Mouse (Mus musculus) lung, embryonic 14.5 days (tissue): Measurements from ENCODE around the gene H2-Eb1. TPM values are rescaled to one million over a fixed set of nuclear protein-coding genes. Genes with fewer than 3 reads are reported as not detected.
A peak's percentile ranks its signal among the peaks of the same experiment; 100 is the strongest.

Source experiments
- ATAC-seq: fragments of 200-750 bp; cut with Nextera tagmentation; 2 replicates; pipeline ENCODE4 v1.8.0; 2017; ENCODE audit warnings: mild to moderate bottlenecking, moderate TSS enrichment, moderate library complexity; ENCODE audit not compliant: insufficient read depth
- DNase-seq: peaks from one replicate; pipeline ENCODE4 v3.0.0-alpha.2; 2015
- H3K27ac ChIP-seq: fragments of 300-500 bp; sonication (generic); 2 replicates; pipeline ENCODE4 v1.5.1; 2014; ENCODE audit warnings: low read depth, mild to moderate bottlenecking, moderate library complexity
- H3K27me3 ChIP-seq: fragments of 300-500 bp; sonication (generic); 2 replicates; pipeline ENCODE4 v1.6.1; 2014; ENCODE audit warnings: low read length, control low read depth; ENCODE audit not compliant: insufficient read depth
- H3K36me3 ChIP-seq: fragments of 300-500 bp; sonication (generic); 2 replicates; pipeline ENCODE4 v1.6.1; 2014; ENCODE audit warnings: control low read depth; ENCODE audit not compliant: insufficient read depth
- H3K4me1 ChIP-seq: fragments of 300-500 bp; sonication (generic); 2 replicates; pipeline ENCODE4 v1.6.1; 2014; ENCODE audit warnings: antibody characterized with exemption, control low read depth; ENCODE audit not compliant: insufficient read depth
- H3K4me2 ChIP-seq: fragments of 300-500 bp; sonication (generic); 2 replicates; pipeline ENCODE4 v1.6.1; 2014; ENCODE audit warnings: mild to moderate bottlenecking
- H3K4me3 ChIP-seq: fragments of 300-500 bp; sonication (generic); 2 replicates; pipeline ENCODE4 v1.5.1; 2014; ENCODE audit warnings: low read depth, low read length
- H3K9ac ChIP-seq: fragments of 300-500 bp; sonication (generic); 2 replicates; pipeline ENCODE4 v1.6.1; 2014
- H3K9me3 ChIP-seq: fragments of 300-500 bp; sonication (generic); 2 replicates; pipeline ENCODE4 v1.6.1; 2016; ENCODE audit warnings: low read depth, low read length, control low read depth
- CTCF ChIP-seq: IDR thresholded peaks from 2 replicates; pipeline ENCODE4 v1.5.1; 2016; ENCODE audit warnings: antibody characterized with exemption, low read depth
- WGBS: fragments of 180-500 bp; shearing (Covaris S2); extraction: QIAGEN DNeasy Blood & Tissue Kit; methylation state at CpG from one replicate; pipeline ENCODE4 v1.1.7; 2014; 5-methylcytosine and 5-hydroxymethylcytosine counted together
- polyA plus RNA-seq: library from polyadenylated mRNA; unstranded; fragments of >200 nt; fragmentation: Nextera tagmentation; extraction: Ambion mirVana; gene quantifications from 2 replicates; pipeline ENCODE4 v1.2.1, GENCODE M21; 2014

The H2-Eb1 gene
- polyA plus RNA-seq, 1 experiment from 2014 or later = 2.3 TPM

DNA sequence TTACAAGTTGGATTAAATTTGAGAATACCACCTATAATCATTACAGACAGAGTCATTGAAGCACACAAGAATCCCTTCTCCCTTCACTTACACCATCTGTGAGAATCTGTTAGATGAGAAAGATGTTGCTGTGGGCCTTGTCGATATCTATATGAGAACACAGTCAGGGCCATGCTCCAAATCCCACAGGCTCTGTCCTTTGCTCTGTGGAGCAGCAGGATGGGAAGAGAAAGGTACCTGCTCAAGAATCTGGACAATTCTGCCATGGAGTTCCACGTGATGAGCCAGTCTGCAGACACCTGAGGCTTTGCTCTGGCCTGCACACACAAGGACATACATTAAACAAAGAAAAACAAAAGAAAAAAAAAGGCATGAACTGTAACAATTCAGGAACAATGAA is 11.0 kb downstream of the H2-Eb1 start:
- Histone ChIP-seq H3K4me2 (no peak overlapping the region), H3K27me3 (no peaks in the 10 kb centered on the region), H3K27ac (no peak overlapping the region), H3K4me1 (no peaks in the 10 kb centered on the region), H3K4me3 (no peak overlapping the region), H3K36me3 (no peaks in the 10 kb centered on the region), H3K9ac (no peak overlapping the region), H3K9me3 (no peaks in the 10 kb centered on the region)
- 69% methylated on average over 2 of the region's 2 CpGs for WGBS
- no peak for TF ChIP-seq CTCF
- no peak for DNase-seq
- no peak for ATAC-seq

DNA sequence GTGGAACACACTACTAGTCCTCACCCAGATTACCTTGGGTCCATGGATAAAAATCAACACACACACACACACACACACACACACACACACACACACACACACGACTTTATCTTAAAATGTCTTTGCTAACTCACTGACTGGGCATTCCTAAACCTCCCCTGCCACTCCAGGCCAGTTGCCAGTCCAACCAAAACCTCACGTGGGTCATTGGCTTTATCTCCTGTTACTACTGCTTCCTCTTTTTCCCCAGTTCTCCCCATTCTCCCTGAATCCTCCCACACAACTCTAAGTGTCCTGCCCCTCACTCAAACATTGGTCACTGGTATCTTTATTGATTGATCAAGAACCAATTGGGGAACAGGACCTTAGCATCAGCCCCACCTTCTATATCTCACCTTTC is 11.6 kb downstream of the H2-Eb1 start:
- H3K27me3 ChIP-seq = no peaks in the 10 kb centered on the region
- H3K9me3 ChIP-seq = no peaks in the 10 kb centered on the region
- H3K4me3 ChIP-seq = no peak overlapping the region
- no peak overlapping the region for H3K4me2 ChIP-seq
- no peaks in the 10 kb centered on the region for H3K4me1 ChIP-seq
- WGBS = 38% methylated on average over 2 of the region's 2 CpGs
- DNase-seq (no peak), ATAC-seq (no peak)
- no peaks in the 10 kb centered on the region for H3K36me3 ChIP-seq
- TF ChIP-seq CTCF = no peak
- H3K27ac ChIP-seq = no peak overlapping the region
- no peak overlapping the region for H3K9ac ChIP-seq

DNA sequence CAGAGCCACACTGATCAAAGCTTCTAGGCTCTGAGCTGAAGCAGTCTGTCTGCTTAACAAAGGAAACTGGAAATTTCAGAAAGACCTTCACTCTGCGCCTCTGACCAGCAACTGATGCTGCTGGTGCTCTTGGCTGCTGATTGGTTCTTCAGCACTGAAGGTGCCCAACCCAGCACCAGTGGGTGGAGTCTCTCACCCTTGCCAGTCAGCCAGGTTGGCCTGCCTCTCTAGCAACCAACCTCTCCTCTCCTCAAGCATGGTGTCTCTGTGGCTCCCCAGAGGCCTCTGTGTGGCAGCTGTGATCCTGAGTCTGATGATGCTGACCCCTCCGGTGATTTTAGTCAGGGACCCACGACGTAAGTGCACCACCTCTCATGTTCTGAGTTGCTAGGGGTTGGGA is 19.8 kb downstream of the H2-Eb1 start, which contains the start of gene H2-Eb2:
Gene H2-Eb2, plus strand, starts transcription at position 230 of the 400 bp plus-strand sequence.
- Histone ChIP-seq H3K9ac (no peak within 1 kb of the TSS), H3K9me3 (no peaks in the 10 kb centered on the region), H3K4me3 (no peak within 1 kb of the TSS), H3K4me1 (no peaks in the 10 kb centered on the region), H3K27me3 (no peaks in the 10 kb centered on the region), H3K4me2 (no peak within 1 kb of the TSS), H3K27ac (no peak within 1 kb of the TSS), H3K36me3 (no peaks in the 10 kb centered on the region)
- 44% methylated on average over 4 of the region's 4 CpGs for WGBS
- TF ChIP-seq CTCF = no peak
- no peak for DNase-seq
- no peak for ATAC-seq

DNA sequence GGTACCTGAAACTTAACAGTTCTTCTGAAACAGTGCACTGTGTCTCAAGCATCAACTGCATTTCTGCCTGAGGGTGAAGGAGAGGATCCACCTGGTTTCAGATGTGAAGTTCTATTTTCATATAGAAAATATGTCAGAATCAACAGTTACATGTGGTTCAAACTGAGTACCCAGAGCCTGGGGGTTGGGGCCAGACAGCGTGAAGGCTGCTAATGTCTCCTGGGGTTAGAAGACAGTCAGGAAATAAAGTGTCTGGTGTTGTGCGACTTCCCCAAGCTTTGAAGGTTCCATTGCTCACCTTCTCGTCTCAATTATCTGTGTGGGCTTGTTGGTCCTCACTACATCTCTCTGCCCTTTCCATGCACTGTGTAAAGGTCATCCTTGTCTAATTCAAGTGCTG is 20.7 kb downstream of the H2-Eb1 start:
- no peak for ATAC-seq
- DNase-seq = no peak
- H3K4me1 ChIP-seq = no peaks in the 10 kb centered on the region

DNA sequence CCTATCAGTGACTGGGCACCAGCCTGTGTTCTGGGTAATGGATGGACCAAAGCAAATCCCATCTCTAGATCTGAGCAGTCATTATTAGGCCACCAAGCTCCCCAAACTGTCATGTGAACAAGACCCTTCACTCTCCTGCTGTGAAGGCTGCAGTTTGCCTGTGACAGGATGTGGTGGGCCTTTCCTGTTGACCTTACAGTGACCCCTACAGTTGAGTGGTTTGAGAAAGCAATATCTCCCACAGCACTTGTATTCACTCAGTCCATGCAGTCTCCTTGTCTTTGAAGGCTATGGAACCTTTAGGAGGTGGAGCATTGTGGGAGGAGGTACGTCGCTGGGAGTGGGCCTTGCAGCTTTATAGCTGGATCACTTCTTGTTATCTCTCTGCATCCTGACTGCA is 24.1 kb downstream of the H2-Eb1 start:
- 54% methylated on average over 2 of the region's 2 CpGs for WGBS
- H3K9ac ChIP-seq = no peak overlapping the region
- no peaks in the 10 kb centered on the region for H3K27me3 ChIP-seq
- H3K4me1 ChIP-seq = no peaks in the 10 kb centered on the region
- no peak for DNase-seq
- no peak overlapping the region for H3K4me2 ChIP-seq
- no peak for TF ChIP-seq CTCF
- H3K4me3 ChIP-seq = no peak overlapping the region
- no peaks in the 10 kb centered on the region for H3K36me3 ChIP-seq
- ATAC-seq = no peak
- H3K27ac ChIP-seq = no peak overlapping the region
- no peaks in the 10 kb centered on the region for H3K9me3 ChIP-seq

More for the DNA sequence above, 20.7 kb downstream of the H2-Eb1 start:
- no peak overlapping the region for H3K4me2 ChIP-seq
- no peak overlapping the region for H3K9ac ChIP-seq
- no peak overlapping the region for H3K4me3 ChIP-seq
- no peaks in the 10 kb centered on the region for H3K9me3 ChIP-seq
- H3K36me3 ChIP-seq = no peaks in the 10 kb centered on the region
- 74% methylated on average over 3 of the region's 3 CpGs for WGBS
- no peak for TF ChIP-seq CTCF
- H3K27ac ChIP-seq = no peak overlapping the region
- H3K27me3 ChIP-seq = no peaks in the 10 kb centered on the region

DNA sequence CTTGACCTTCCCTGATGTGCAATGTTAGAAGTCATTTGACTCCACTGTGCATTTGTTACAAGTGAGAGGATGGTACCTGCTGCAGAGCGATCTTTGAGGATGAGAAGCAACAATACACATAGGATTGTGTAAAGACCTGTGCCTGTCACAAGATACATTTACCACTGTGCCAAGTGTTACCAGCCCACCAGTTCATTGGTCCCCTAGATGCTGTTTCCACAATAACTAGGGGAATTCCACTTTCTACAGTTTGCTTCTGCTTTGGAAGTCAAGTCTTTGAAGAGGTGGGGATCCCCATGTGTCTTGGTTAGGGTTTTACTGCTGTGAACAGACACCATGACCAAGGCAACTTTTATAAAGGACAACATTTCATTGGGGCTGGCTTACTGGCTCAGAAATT is 25.5 kb downstream of the H2-Eb1 start:
- Histone ChIP-seq H3K27me3 (no peaks in the 10 kb centered on the region), H3K9ac (no peak overlapping the region), H3K27ac (no peak overlapping the region), H3K4me2 (no peak overlapping the region), H3K9me3 (no peaks in the 10 kb centered on the region), H3K4me3 (no peak overlapping the region), H3K36me3 (no peaks in the 10 kb centered on the region), H3K4me1 (no peaks in the 10 kb centered on the region)
- WGBS = 89% methylated on average over 1 of the region's 1 CpGs
- ATAC-seq (no peak), DNase-seq (no peak)
- no peak for TF ChIP-seq CTCF

DNA sequence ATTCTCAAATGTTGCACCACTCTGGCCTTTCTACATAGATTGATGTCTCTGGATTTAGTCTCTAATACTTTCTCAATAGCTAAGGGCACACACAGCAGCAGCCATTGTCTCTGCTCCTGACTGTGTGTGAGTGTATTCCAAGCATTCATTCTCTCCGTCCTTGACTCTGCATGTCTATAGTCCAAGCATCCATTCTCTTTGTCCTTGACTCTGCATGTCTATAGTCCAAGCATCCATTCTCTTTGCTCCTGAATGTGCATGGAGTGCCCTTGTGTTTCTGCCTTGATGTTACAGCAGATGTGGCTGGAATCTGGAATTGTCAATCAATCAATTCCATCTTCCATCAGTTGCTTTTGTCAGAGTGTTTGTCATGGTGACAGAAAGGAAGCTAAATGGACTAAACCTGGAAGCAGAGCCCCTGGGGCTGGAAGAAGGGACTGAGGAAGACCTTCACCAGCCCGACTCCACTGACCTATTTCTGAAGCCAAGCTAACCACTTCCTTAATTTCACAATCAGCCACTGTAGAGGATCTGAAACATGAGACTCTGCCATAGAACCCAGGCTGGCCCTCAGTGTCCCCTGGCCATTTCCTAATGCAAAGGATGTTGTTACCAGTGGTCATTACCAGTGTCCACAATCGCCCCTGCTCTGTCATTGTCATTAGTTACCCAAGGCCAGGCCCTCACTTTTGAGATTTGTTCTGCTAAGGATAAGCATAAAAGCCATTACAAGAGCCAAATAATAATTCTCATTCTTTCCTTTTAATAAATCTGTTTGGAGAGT is 35.1 kb downstream of the H2-Eb1 start:
- no peak overlapping the region for H3K9ac ChIP-seq
- no peaks in the 10 kb centered on the region for H3K4me1 ChIP-seq
- no peak for TF ChIP-seq CTCF
- no peaks in the 10 kb centered on the region for H3K36me3 ChIP-seq
- H3K4me2 ChIP-seq = no peak overlapping the region
- no peak overlapping the region for H3K4me3 ChIP-seq
- no peaks in the 10 kb centered on the region for H3K9me3 ChIP-seq
- 57% methylated on average over 3 of the region's 3 CpGs for WGBS
- H3K27me3 ChIP-seq = no peaks in the 10 kb centered on the region
- peak; percentile 2 for DNase-seq
- no peak overlapping the region for H3K27ac ChIP-seq
- ATAC-seq = no peak
